Mouse (Mus musculus) monocyte, adult 5-6 weeks (primary cell): ENCODE results near the gene Ajap1. TPM values are rescaled to one million over a fixed set of nuclear protein-coding genes. Genes with fewer than 3 reads are reported as not detected.

ENCODE experiments used
- ATAC-seq: fragments of 153-309, 156-312 bp; replicated peaks from 2 replicates; pipeline ENCODE4 v1.8.0; 2017; ENCODE audit warnings: mild to moderate bottlenecking; ENCODE audit not compliant: low TSS enrichment, insufficient number of reproducible peaks, severe bottlenecking, poor library complexity, low FRiP score
- total RNA-seq: library from RNA; stranded (forward); fragments of 200-1000, 200-491, 200-594 nt; gene quantifications from 3 replicates; pipeline ENCODE4 v1.2.3, GENCODE M21; 2017

Gene Ajap1
- total RNA-seq, 1 experiment from 2014 or later = not detected

- ATAC-seq = no peak
These were observed 22.7 kb downstream of the Ajap1 start for GRCm38 (mm10) chr4:153459934-153460333.

GRCm38 (mm10) chr4:153459503-153459902 lies 23.1 kb downstream of the Ajap1 start:
- no peak for ATAC-seq

DNA sequence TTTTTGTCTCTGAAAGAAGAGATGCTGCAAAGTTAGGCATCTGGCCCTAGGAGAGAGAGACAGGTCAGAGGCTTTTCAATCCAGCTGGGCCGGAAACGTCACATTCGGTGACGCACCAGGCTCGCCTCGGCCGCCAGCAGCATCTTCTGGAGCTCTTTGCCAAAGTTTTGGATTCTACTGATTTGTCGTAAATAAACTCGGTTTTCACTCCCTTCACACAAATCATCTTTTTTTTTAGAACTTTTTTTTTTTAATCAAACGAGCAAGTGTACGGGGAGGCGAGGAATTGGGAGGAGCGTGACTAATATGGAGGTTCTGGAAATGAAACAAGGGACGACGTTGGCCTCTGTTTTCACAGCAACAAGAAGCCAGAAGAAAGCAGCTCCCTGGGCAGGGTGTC lies 23.8 kb downstream of the Ajap1 start:
- ATAC-seq = no peak

DNA sequence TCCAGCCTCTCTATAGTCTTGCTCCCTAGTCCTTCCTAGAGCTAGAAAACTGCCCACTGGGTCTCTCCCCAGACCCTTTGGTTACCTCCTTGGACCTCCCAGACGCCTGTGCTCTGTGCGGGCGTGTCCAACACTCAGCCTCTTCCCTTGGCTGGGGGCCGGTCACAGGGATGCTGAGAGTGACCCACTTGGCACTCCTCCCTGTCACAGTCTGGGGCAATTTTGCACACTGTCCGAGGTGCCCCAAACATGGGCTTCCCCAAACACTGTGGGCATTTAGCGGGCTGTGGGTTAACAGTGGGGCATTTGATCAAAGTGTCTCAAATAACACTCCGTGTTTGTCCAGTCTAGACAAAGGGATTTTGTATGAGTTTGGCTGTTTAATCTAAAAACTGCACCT lies 29.1 kb downstream of the Ajap1 start:
- ATAC-seq = no peak

DNA sequence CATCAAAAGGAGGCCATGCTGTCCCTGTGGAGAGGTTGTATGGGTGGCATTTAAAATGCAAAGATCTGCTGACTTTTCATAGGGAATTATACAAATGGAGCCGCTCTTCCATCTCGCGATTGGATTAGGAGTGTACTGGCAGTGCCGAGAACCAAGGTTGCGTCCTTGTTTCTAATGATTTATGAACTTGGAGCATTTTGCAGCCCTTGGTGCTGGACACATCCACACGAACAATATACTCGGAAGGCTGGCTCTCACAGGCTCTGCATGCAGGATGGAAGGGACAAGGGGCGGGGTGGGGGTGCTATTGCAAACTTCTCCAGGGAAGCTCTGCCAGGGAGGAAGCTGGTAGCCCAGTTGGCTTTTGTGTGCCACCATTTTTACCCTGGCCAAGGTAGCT lies 31.1 kb downstream of the Ajap1 start:
- ATAC-seq = no peak

GRCm38 (mm10) chr4:153442522-153442921 lies 40.1 kb downstream of the Ajap1 start:
- ATAC-seq = no peak

DNA sequence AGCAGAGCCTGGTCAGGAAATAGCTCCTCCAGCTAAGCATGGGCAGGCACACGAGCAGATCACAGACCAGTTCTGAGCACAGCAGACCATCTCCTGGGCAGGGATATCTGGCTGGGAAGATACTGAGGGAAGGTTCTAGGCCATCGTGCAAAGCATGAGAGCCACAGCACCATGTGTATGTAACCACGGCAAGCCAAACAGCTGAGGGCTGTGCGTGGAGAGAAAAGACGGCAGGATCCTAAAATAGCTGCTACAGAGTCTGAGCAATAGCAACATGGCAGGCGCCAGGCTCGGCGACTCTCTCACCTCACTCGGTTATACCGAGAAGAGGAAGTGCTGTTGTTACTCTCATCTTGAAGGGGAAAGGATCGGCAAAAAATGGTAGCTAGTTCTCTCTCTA lies 42.7 kb downstream of the Ajap1 start:
- ATAC-seq = no peak

GRCm38 (mm10) chr4:153439031-153439430 lies 43.6 kb downstream of the Ajap1 start:
- no peak for ATAC-seq

GRCm38 (mm10) chr4:153437196-153437595 lies 45.4 kb downstream of the Ajap1 start:
- ATAC-seq = no peak

DNA sequence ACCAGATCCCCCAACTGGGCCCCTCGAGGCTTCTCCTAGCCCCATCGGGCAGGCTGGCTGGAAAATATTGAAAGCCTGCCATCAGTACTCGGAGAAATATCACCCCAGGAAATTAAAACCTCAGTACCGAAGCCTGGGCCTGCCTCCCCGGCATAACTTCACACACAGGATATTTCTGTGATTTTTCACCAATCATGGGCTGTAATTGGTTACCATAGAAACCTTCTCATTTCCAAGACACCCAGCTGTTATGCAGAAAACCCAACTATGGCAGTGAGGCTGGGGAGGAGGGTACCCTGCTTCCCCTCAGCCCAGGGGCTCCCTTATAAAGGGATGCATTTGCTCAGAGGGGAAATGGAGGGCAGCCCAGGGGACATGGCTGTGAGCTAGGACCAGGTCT lies 46.7 kb downstream of the Ajap1 start:
- ATAC-seq = no peak

- ATAC-seq = no peak
These were observed 52.6 kb downstream of the Ajap1 start for GRCm38 (mm10) chr4:153429971-153430370.

DNA sequence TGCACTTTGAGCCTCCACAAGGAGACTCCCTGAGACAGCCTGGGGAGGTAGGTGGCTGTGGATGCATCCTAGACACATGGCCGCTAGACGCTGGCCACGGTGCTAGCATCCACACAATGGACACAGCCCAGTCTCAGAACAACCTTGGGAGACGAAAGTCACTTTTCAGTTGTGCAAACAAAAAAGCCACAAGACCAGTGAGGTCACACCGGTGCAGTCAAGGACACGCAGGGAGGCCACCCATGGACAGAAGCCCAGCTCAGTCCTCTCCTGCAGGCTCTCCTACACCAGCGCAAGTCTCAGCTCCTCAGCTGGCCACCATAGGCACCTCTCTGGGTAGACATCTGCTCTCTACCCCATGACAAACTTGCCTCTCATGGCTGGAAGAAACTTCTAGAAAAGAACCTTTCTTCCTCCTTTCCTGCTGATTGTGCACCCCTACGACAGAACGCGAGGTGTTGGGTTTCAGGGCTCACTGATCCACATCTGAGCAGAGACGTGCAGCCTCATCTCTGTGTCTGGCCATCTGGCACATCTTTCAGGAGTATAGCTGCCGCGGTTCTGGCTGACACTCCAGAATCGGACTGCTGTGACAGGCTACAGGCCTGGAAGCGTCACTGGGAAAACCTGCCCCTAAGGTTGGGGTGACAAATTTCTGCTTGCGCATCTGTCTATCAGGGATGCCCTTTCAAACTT lies 56.5 kb downstream of the Ajap1 start:
- no peak for ATAC-seq

DNA sequence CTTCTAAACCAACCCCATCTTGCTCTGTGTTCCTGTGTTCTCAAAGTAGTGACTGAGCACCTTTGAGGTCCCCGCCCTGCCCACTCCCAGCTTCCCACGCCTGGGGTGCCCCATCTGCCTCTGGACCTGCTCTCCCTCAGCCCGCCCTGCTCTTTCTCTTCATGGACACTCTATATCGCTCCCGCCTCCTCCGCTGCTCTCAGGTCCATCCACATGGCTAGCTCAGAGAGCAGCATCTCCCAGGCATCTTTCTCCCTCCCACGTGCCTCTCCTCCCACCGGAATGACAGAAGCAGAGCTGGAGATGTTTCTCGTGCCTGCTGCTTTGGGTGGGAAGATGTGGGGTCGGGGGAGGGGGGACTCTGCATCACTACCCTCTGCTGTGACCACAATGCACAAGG lies 58.3 kb downstream of the Ajap1 start:
- no peak for ATAC-seq

DNA sequence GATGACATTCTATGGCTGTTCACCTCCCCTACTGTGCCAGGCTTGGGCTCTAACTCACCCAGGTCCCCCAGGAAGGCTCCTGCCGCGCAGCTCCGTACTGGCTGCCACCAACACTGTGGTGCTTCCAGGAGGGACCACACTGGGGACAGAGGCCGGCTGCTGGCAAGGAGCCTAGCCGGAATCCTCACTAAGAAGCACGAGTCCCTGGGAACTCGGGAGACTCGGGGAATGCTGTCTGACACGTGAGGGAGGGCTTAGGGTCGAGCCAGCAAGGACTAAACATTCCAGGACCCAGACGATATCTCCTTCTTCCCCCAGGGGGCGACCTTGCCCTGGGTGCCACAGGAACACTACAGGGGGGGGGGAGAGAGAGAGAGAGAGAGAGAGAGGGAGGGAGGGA lies 64.7 kb downstream of the Ajap1 start:
- no peak for ATAC-seq

GRCm38 (mm10) chr4:153417164-153417896 lies 65.3 kb downstream of the Ajap1 start:
- no peak for ATAC-seq

- ATAC-seq = no peak
These were observed 66.5 kb downstream of the Ajap1 start for GRCm38 (mm10) chr4:153416111-153416510.

GRCm38 (mm10) chr4:153398421-153398820 lies 84.2 kb downstream of the Ajap1 start:
- ATAC-seq = no peak

- ATAC-seq = no peak
These were observed 95.1 kb downstream of the Ajap1 start for GRCm38 (mm10) chr4:153387478-153387877.

DNA sequence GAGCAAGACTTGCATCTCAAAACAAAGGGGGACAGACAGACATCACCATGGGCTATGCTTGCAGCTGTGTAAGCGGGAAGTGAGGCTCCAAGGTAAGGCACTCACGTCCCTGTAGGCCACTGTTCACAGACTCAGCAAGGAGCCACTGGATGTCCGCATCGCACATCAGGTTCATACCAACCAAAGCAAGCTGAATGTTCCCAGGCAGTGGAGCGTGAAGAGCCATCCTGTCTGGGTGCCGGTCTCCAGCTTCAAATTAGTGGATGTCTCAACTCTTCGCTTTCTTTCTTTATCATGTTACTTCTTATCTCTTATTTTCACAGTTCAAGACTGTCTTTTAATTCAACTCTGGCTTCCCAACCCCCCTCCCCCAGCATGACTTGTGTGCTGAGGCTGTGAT lies 101.2 kb downstream of the Ajap1 start:
- ATAC-seq = no peak

- ATAC-seq = no peak
These were observed 101.7 kb downstream of the Ajap1 start for GRCm38 (mm10) chr4:153380885-153381284.
